Mouse (Mus musculus): ENCODE results near the gene Pcgf1.

Pcgf1 gene

DNA sequence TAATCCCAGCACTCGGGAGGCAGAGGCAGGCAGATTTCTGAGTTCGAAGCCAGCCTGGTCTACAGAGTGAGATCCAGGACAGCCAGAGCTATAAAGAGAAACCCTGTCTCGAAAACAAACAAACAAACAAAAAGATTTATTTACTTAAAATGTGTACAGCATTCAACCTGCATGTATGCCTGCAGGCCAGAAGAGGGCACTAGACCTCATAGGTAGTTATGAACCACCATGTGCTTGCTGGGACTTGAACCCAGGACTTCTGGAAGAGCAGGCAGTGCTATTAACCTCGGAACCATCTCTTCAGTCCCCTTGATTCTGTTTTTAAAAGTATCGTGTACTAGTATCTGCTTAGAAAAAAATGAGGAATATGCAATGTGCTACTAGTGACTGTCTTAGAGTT lies 49.8 kb downstream of the Pcgf1 start:
- no peak for DNase-seq
